Mouse (Mus musculus) small intestine, adult 2 months (tissue): ENCODE data around the gene Muc4.

Experiments
- CTCF ChIP-seq: fragments of 200-500 bp; IDR thresholded peaks from 2 replicates; pipeline ENCODE4 v1.5.1; 2012; ENCODE audit warnings: low read depth, mild to moderate bottlenecking, control low read depth, inconsistent platforms, low read length, moderate library complexity, mixed read lengths; ENCODE audit not compliant: insufficient replicate concordance, insufficient read length; ENCODE audit errors: extremely low read depth
- POLR2A ChIP-seq: fragments of 200-500 bp; IDR thresholded peaks from 2 replicates; pipeline ENCODE4 v1.6.1; 2012; ENCODE audit warnings: low read depth, mild to moderate bottlenecking, control low read depth, inconsistent platforms, low read length, moderate library complexity

DNA sequence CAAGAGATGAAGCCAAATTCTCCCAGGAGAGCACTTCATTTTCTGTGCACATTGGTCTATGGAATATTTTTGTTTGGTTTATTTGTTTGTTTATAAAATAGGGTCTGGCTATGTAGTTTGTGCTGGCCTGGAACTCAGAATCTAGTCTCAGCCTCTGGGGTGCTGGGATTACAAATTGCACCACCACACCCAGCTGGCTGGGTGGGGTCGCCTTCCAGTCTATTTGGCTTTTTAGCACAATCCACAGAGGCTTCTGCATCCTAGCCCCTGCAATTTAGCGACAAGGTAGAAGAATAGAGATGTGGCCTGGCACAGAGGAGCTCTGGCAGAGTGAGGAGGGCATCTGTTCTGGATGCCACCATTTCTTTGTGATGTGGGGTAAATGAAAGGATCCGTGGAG, 78.1 kb downstream of the Muc4 start:
- TF ChIP-seq POLR2A = no peak
- TF ChIP-seq CTCF = no peak
